Mouse (Mus musculus) MEL (cell line): ENCODE measurements at regions not wholly inside any gene's neighbourhood (a gene's known extent, or its start where the extent isn't known, plus 50 kb on each side); places are given as distances from the start of the nearest gene placed in this dataset.

Experiments used
- DNase-seq: peaks from one replicate; pipeline ENCODE4 v3.0.0; 2011; ENCODE audit warnings: low read depth, low spot score
- H3K27ac ChIP-seq: 2 replicates; pipeline ENCODE4 v1.5.1; 2012; ENCODE audit warnings: low read depth, mild to moderate bottlenecking, control low read depth, low read length, moderate library complexity; ENCODE audit not compliant: control insufficient read depth
- H3K27me3 ChIP-seq, 2 experiments: fragments of 150-350 bp in 1 of 2; sonication (generic) in 1 of 2; 2 replicates each; pipeline ENCODE4 v1.6.1; 2012; ENCODE audit warnings: low read length in 2 of 2, mild to moderate bottlenecking in 2 of 2, improper control_type of control experiment in 1 of 2, moderate library complexity in 1 of 2; ENCODE audit not compliant: insufficient read depth in 2 of 2, control insufficient read depth in 1 of 2
- H3K36me3 ChIP-seq, 2 experiments: 2 replicates each; pipeline ENCODE4 v1.6.1; 2012 to 2014; ENCODE audit warnings: low read length in 2 of 2, improper control_type of control experiment in 1 of 2, inconsistent platforms in 1 of 2, mild to moderate bottlenecking in 1 of 2; ENCODE audit not compliant: insufficient read depth in 2 of 2, control insufficient read depth in 1 of 2
- H3K4me1 ChIP-seq, 2 experiments: fragments of 150-350 bp in 1 of 2; sonication (generic) in 1 of 2; 2 replicates each; pipeline ENCODE4 v1.6.1; 2012; ENCODE audit warnings: low read length in 2 of 2, improper control_type of control experiment in 1 of 2, mild to moderate bottlenecking in 1 of 2; ENCODE audit not compliant: insufficient read depth in 2 of 2, control insufficient read depth in 1 of 2
- H3K4me3 ChIP-seq, 2 experiments: fragments of 150-350 bp in 1 of 2; sonication (generic) in 1 of 2; 2 replicates each; pipeline ENCODE4 v1.5.1; 2012; ENCODE audit warnings: low read depth in 2 of 2, low read length in 2 of 2, mild to moderate bottlenecking in 2 of 2, moderate library complexity in 2 of 2, control low read depth in 1 of 2, improper control_type of control experiment in 1 of 2; ENCODE audit not compliant: control insufficient read depth in 1 of 2, insufficient read depth in 1 of 2
- H3K79me2 ChIP-seq: 2 replicates; pipeline ENCODE4 v1.6.1; 2012; ENCODE audit warnings: mild to moderate bottlenecking, low read length, moderate library complexity; ENCODE audit not compliant: control insufficient read depth, poor library complexity, insufficient read depth
- H3K9ac ChIP-seq: 2 replicates; pipeline ENCODE4 v1.6.1; 2012; ENCODE audit warnings: low read depth, mild to moderate bottlenecking, control low read depth, low read length, moderate library complexity; ENCODE audit not compliant: control insufficient read depth, poor library complexity, severe bottlenecking
- H3K9me3 ChIP-seq: fragments of 150-350 bp; sonication (generic); replicated peaks from 2 replicates; pipeline ENCODE4 v1.6.1; 2012; ENCODE audit warnings: mild to moderate bottlenecking, low read length, improper control_type of control experiment, moderate library complexity; ENCODE audit not compliant: insufficient read depth
- CHD2 ChIP-seq: IDR thresholded peaks from 2 replicates; pipeline ENCODE4 v1.6.1; 2011; ENCODE audit warnings: low read length, improper control_type of control experiment
- GATA1 ChIP-seq: IDR thresholded peaks from 2 replicates; pipeline ENCODE4 v1.6.1; 2011; ENCODE audit warnings: low read depth, low read length, improper control_type of control experiment
- KAT2A ChIP-seq: conservative IDR thresholded peaks from 2 replicates; pipeline ENCODE4 v1.6.1; 2012; ENCODE audit warnings: low read depth, low read length, improper control_type of control experiment, inconsistent platforms
- MAX ChIP-seq: IDR thresholded peaks from 2 replicates; pipeline ENCODE4 v1.6.1; 2011; ENCODE audit warnings: low read length, improper control_type of control experiment
- MAZ ChIP-seq: IDR thresholded peaks from 2 replicates; pipeline ENCODE4 v1.6.1; 2012; ENCODE audit warnings: low read depth, mild to moderate bottlenecking, inconsistent platforms, low read length, improper control_type of control experiment
- MYC ChIP-seq: IDR thresholded peaks from 2 replicates; pipeline ENCODE4 v1.6.1; 2011; ENCODE audit warnings: low read depth, mild to moderate bottlenecking, low read length, improper control_type of control experiment, moderate library complexity
- NRF1 ChIP-seq: IDR thresholded peaks from 2 replicates; pipeline ENCODE4 v1.6.1; 2014; ENCODE audit warnings: low read depth, mild to moderate bottlenecking, inconsistent platforms, low read length, improper control_type of control experiment, moderate library complexity; ENCODE audit not compliant: poor library complexity, insufficient read depth, severe bottlenecking
- POLR2AphosphoS2 ChIP-seq: IDR thresholded peaks from 2 replicates; pipeline ENCODE4 v1.6.1; 2011; ENCODE audit warnings: low read length, improper control_type of control experiment
- TBP ChIP-seq: IDR thresholded peaks from 2 replicates; pipeline ENCODE4 v1.8.0; 2011; ENCODE audit warnings: low read depth, low read length, improper control_type of control experiment
- UBTF ChIP-seq: IDR thresholded peaks from 2 replicates; pipeline ENCODE4 v1.6.1; 2012; ENCODE audit warnings: low read depth, mild to moderate bottlenecking, inconsistent platforms, low read length, improper control_type of control experiment, moderate library complexity, borderline replicate concordance; ENCODE audit not compliant: insufficient read depth
- USF1 ChIP-seq: IDR thresholded peaks from 2 replicates; pipeline ENCODE4 v1.6.1; 2014; ENCODE audit warnings: low read depth, mild to moderate bottlenecking, inconsistent platforms, low read length, improper control_type of control experiment, moderate library complexity
- USF2 ChIP-seq, 2 experiments: IDR thresholded peaks; 2 replicates each; pipeline ENCODE4 v1.6.1; 2011 to 2012; ENCODE audit warnings: improper control_type of control experiment in 2 of 2, low read length in 2 of 2, borderline replicate concordance in 1 of 2, inconsistent platforms in 1 of 2, low read depth in 1 of 2, mild to moderate bottlenecking in 1 of 2; ENCODE audit not compliant: insufficient read depth in 1 of 2
- ZKSCAN1 ChIP-seq: IDR thresholded peaks from 2 replicates; pipeline ENCODE4 v1.6.1; 2012; ENCODE audit warnings: low read depth, mild to moderate bottlenecking, inconsistent platforms, low read length, improper control_type of control experiment, moderate library complexity
- ZMIZ1 ChIP-seq: IDR thresholded peaks from 2 replicates; pipeline ENCODE4 v1.6.1; 2012; ENCODE audit warnings: low read depth, mild to moderate bottlenecking, inconsistent platforms, low read length, improper control_type of control experiment, moderate library complexity

- Histone ChIP-seq H3K79me2 (no peaks in the 10 kb centered on the region), H3K9ac (no peak overlapping the region), H3K27ac (no peak overlapping the region), H3K9me3 (no peaks in the 10 kb centered on the region), H3K4me3 (no peak overlapping the region), H3K36me3 (no peaks in the 10 kb centered on the region), H3K27me3 (peaks cover 0 to 3% of the 10 kb centered on the region in 2 experiments; a peak in 3 of 4 replicates), H3K4me1 (no peaks in the 10 kb centered on the region)
- TF ChIP-seq ZMIZ1 = no peak
- DNase-seq = no peak
Observed at GRCm38 (mm10) chr5:74825517-74826254, 123.0 kb upstream of the Lnx1 start.

GRCm38 (mm10) chr5:74823719-74824118 lies 121.0 kb upstream of the Lnx1 start:
- no peak overlapping the region for H3K9ac ChIP-seq
- H3K27me3 ChIP-seq = peaks cover 0 to 3% of the 10 kb centered on the region in 2 experiments; a peak in 3 of 4 replicates
- no peaks in the 10 kb centered on the region for H3K36me3 ChIP-seq
- no peak for DNase-seq
- no peak overlapping the region for H3K27ac ChIP-seq
- no peak for TF ChIP-seq USF2 (IDR thresholded peaks at IDR 0.05; ENCODE audit: borderline replicate concordance in 1 of 2, insufficient read depth in 1 of 2, low read depth in 1 of 2, low read length in 2 of 2)
- TF ChIP-seq GATA1 = no peak
- no peak for TF ChIP-seq USF1
- TF ChIP-seq MYC = no peak
- no peak for TF ChIP-seq UBTF
- no peak for TF ChIP-seq ZKSCAN1
- no peak for TF ChIP-seq CHD2
- TF ChIP-seq NRF1 = no peak
- TF ChIP-seq ZMIZ1 = no peak
- TF ChIP-seq TBP = no peak
- TF ChIP-seq MAX = no peak
- TF ChIP-seq KAT2A = no peak
- TF ChIP-seq POLR2AphosphoS2 = no peak
- TF ChIP-seq MAZ = no peak
- H3K9me3 ChIP-seq = no peaks in the 10 kb centered on the region
- no peak overlapping the region for H3K4me3 ChIP-seq
- H3K79me2 ChIP-seq = no peaks in the 10 kb centered on the region
- no peaks in the 10 kb centered on the region for H3K4me1 ChIP-seq
